Mouse (Mus musculus) ES-E14 (cell line): ENCODE data around the gene Cryl1. TPM values are rescaled to one million over a fixed set of nuclear protein-coding genes. Genes with fewer than 3 reads are reported as not detected.

Experiments used
- DNase-seq: peaks from one replicate; pipeline ENCODE4 v3.0.0-alpha.2; 2013; ENCODE audit warnings: low read depth, low spot score
- H3K27ac ChIP-seq: 2 replicates; pipeline ENCODE4 v1.5.1; 2012; ENCODE audit warnings: low read depth, mild to moderate bottlenecking, low read length, moderate library complexity, mixed read lengths; ENCODE audit not compliant: poor library complexity, insufficient read depth, severe bottlenecking
- H3K36me3 ChIP-seq: 2 replicates; pipeline ENCODE4 v1.6.1; 2012; ENCODE audit warnings: mild to moderate bottlenecking, low read length, moderate library complexity, mixed read lengths; ENCODE audit not compliant: control insufficient read depth, poor library complexity, insufficient read depth, severe bottlenecking
- H3K4me1 ChIP-seq, 2 experiments: fragments of 150-350 bp in 1 of 2; sonication (generic) in 1 of 2; 2 replicates each; pipeline ENCODE4 v1.6.1; 2012; ENCODE audit warnings: low read length in 2 of 2, mild to moderate bottlenecking in 1 of 2, mixed read lengths in 1 of 2; ENCODE audit not compliant: control insufficient read depth in 2 of 2, insufficient read depth in 2 of 2, poor library complexity in 1 of 2
- H3K4me3 ChIP-seq, 2 experiments: fragments of 150-350 bp in 1 of 2; sonication (generic) in 1 of 2; 2 replicates each; pipeline ENCODE4 v1.5.1; 2012; ENCODE audit warnings: low read length in 2 of 2, low read depth in 1 of 2, mild to moderate bottlenecking in 1 of 2, mixed read lengths in 1 of 2; ENCODE audit not compliant: insufficient read depth in 1 of 2, poor library complexity in 1 of 2, severe bottlenecking in 1 of 2
- H3K9ac ChIP-seq: 2 replicates; pipeline ENCODE4 v1.6.1; 2012; ENCODE audit warnings: low read depth, mild to moderate bottlenecking, low read length, mixed read lengths; ENCODE audit not compliant: poor library complexity, insufficient read depth, severe bottlenecking
- H3K9me3 ChIP-seq: fragments of 150-350 bp; sonication (generic); 2 replicates; pipeline ENCODE4 v1.6.1; 2012; ENCODE audit warnings: low read depth, mild to moderate bottlenecking, low read length; ENCODE audit not compliant: control insufficient read depth, insufficient read depth
- CHD2 ChIP-seq: IDR thresholded peaks from 2 replicates; pipeline ENCODE4 v1.6.1; 2014; ENCODE audit warnings: mild to moderate bottlenecking, low read depth, low read length, inconsistent platforms
- HCFC1 ChIP-seq: IDR thresholded peaks from 2 replicates; pipeline ENCODE4 v1.6.1; 2012; ENCODE audit warnings: low read length, inconsistent platforms, borderline replicate concordance; ENCODE audit not compliant: insufficient read depth
- MAFK ChIP-seq: IDR thresholded peaks from 2 replicates; pipeline ENCODE4 v1.6.1; 2014; ENCODE audit warnings: mild to moderate bottlenecking, low read depth, low read length, inconsistent platforms; ENCODE audit not compliant: insufficient read depth
- ZC3H11A ChIP-seq: IDR thresholded peaks from 2 replicates; pipeline ENCODE4 v1.6.1; 2012; ENCODE audit warnings: low read depth, mild to moderate bottlenecking, inconsistent platforms, low read length, borderline replicate concordance
- ZNF384 ChIP-seq: IDR thresholded peaks from 2 replicates; pipeline ENCODE4 v1.6.1; 2012; ENCODE audit warnings: low read depth, low read length, inconsistent platforms
- in situ Hi-C, 2 experiments: fragments of 600-800 bp; cut with MboI; formaldehyde crosslinking; loops; one replicate each; pipeline ENCODE4 v1.15.1; 2025; ENCODE audit warnings: low sequenced_read_pairs in 2 of 2, inconsistent platforms in 1 of 2; ENCODE audit not compliant: unreplicated experiment in 2 of 2
- total RNA-seq: library from RNA; depleted of rRNA; stranded (reverse); fragments of 300-350 nt; gene quantifications from 2 replicates; pipeline ENCODE4 v1.2.3, GENCODE M21; 2012

The Cryl1 gene
- total RNA-seq, 1 experiment = 4.1 TPM

- no peaks in the 10 kb centered on the region for H3K36me3 ChIP-seq
- in situ Hi-C loops = no loop called here
- TF ChIP-seq HCFC1 (no peak), MAFK (no peak), ZNF384 (no peak), ZC3H11A (no peak), CHD2 (no peak)
- no peak overlapping the region for H3K27ac ChIP-seq
- no peak overlapping the region for H3K4me3 ChIP-seq
- H3K4me1 ChIP-seq = no peaks in the 10 kb centered on the region
- DNase-seq = no peak
- H3K9ac ChIP-seq = no peak overlapping the region
- no peaks in the 10 kb centered on the region for H3K9me3 ChIP-seq
Observed at GRCm38 (mm10) chr14:57248661-57249060, 149.7 kb downstream of the Cryl1 start.

DNA sequence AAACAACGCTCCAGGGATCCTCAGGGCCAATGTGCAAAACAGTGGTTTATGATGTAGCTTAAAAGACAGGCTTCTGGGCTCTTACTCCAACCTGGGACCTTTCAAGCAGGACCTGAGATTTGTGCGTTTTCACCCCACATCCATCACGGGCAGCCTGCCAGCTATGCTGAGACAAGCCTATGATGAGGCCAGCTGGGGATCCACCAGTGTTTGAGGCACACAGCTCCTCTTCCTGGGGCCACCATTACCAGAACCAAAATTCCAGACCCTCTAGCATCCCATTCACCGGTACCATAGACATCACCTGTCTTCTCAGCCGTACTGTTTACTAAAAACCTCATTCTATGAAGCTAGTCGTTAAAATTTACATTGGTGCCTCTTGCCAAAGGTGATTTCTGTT is 151.8 kb downstream of the Cryl1 start:
- H3K9me3 ChIP-seq = no peaks in the 10 kb centered on the region
- H3K27ac ChIP-seq = no peak overlapping the region
- DNase-seq = no peak
- in situ Hi-C loops = no loop called here
- H3K4me1 ChIP-seq = no peaks in the 10 kb centered on the region
- no peak for TF ChIP-seq ZNF384
- no peak for TF ChIP-seq MAFK
- no peak for TF ChIP-seq CHD2
- no peak for TF ChIP-seq ZC3H11A
- no peak for TF ChIP-seq HCFC1
- H3K9ac ChIP-seq = no peak overlapping the region
- no peaks in the 10 kb centered on the region for H3K36me3 ChIP-seq
- no peak overlapping the region for H3K4me3 ChIP-seq

DNA sequence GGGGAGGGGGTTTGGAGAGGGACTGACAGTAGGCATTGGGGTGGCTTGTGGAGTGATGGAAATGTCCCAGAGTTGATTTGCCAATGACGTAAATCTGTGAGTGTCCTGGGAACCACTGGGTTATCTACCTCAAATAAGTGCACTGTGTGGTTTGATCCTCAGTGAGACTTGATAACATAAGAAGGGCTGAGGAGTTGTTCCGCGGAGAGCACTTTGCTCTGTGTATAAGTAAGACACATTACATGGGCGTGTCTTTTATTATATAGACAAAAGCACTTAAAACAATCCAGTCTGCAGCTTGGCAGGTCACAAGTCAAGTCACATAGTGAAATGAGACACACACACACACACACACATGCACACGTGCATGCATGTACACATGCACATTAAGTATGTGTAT is 155.4 kb downstream of the Cryl1 start:
- no peak overlapping the region for H3K9ac ChIP-seq
- no peaks in the 10 kb centered on the region for H3K4me1 ChIP-seq
- no peaks in the 10 kb centered on the region for H3K9me3 ChIP-seq
- no peak overlapping the region for H3K27ac ChIP-seq
- H3K4me3 ChIP-seq = no peak overlapping the region
- DNase-seq = no peak
- H3K36me3 ChIP-seq = no peaks in the 10 kb centered on the region
- in situ Hi-C loops = no loop called here
- no peak for TF ChIP-seq HCFC1
- no peak for TF ChIP-seq CHD2
- no peak for TF ChIP-seq ZC3H11A
- no peak for TF ChIP-seq ZNF384
- no peak for TF ChIP-seq MAFK

- H3K27ac ChIP-seq = no peak overlapping the region
- H3K9ac ChIP-seq = no peak overlapping the region
- in situ Hi-C loops = no loop called here
- no peak overlapping the region for H3K4me3 ChIP-seq
- H3K36me3 ChIP-seq = no peaks in the 10 kb centered on the region
- H3K4me1 ChIP-seq = 0 out of 4 replicates have a peak, but pooled peaks cover 0 to 1% of the 10 kb centered on the region in 2 experiments
- H3K9me3 ChIP-seq = no peaks in the 10 kb centered on the region
- TF ChIP-seq HCFC1 (no peak), CHD2 (no peak), ZNF384 (no peak), ZC3H11A (no peak), MAFK (no peak)
- no peak for DNase-seq
Observed at GRCm38 (mm10) chr14:57235276-57235675, 163.1 kb downstream of the Cryl1 start.

DNA sequence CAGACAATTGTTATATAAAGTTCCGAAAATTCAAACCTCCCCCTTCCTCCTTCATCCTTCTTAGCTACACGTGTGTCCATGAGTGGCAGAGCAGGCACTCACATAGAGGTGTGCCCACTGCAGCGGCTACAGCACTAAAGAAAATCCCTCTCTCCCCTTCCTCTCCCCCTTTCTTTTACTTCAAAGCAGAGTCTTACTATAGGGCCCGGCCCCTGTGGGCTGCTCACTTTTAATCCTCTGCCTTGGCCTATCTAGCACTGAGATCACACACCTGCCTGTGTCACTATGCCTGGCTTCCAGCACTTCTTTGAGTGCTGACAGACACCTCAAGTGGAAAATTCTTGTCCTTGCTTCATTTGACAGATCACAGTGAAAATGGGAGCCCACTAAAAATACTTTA is 163.6 kb downstream of the Cryl1 start:
- no peak overlapping the region for H3K9ac ChIP-seq
- no peak for DNase-seq
- no peaks in the 10 kb centered on the region for H3K36me3 ChIP-seq
- in situ Hi-C loops = no loop called here
- no peak overlapping the region for H3K27ac ChIP-seq
- H3K4me1 ChIP-seq = 0 out of 4 replicates have a peak, but pooled peaks cover 0 to 1% of the 10 kb centered on the region in 2 experiments
- TF ChIP-seq MAFK = no peak
- no peaks in the 10 kb centered on the region for H3K9me3 ChIP-seq
- no peak overlapping the region for H3K4me3 ChIP-seq
